Mouse (Mus musculus): ENCODE measurements at regions not wholly inside any gene's neighbourhood (a gene's known extent, or its start where the extent isn't known, plus 50 kb on each side); places are given as distances from the start of the nearest gene placed in this dataset.

GRCm38 (mm10) chr11:94876707-94877106, 59.3 kb upstream of the Col1a1 start:
- TF ChIP-seq POLR2A (IDR thresholded peaks at IDR 0.05; ENCODE audit: extremely low read depth, insufficient read depth, low read length): no peak
- no peak for TF ChIP-seq CTCF (IDR thresholded peaks at IDR 0.05; ENCODE audit: low read depth, low read length)
